Mouse (Mus musculus): ENCODE data around the gene Elmo2.

GRCm38 (mm10) chr2:165311577-165311976, 14.7 kb downstream of the Elmo2 start:
- TF ChIP-seq CTCF (IDR thresholded peaks at IDR 0.05; ENCODE audit: extremely low read depth, insufficient read depth, low read length) (no peak), POLR2A (IDR thresholded peaks at IDR 0.05; ENCODE audit: extremely low read depth, insufficient read depth, low read length) (no peak)

Data from cortical plate, adult 2 months (tissue).